Mouse (Mus musculus): Measurements from ENCODE around the gene Klhdc8a. TPM values are rescaled to one million over a fixed set of nuclear protein-coding genes. Genes with fewer than 3 reads are reported as not detected.
"Not testable (repeated sequence)": the region's sequence is repeated elsewhere in the genome, so short reads cannot be mapped to it uniquely, and the experiment has no call there.

Klhdc8a gene
- polyA plus RNA-seq, 1 experiment from 2014 or later, result 0.19 TPM

DNA sequence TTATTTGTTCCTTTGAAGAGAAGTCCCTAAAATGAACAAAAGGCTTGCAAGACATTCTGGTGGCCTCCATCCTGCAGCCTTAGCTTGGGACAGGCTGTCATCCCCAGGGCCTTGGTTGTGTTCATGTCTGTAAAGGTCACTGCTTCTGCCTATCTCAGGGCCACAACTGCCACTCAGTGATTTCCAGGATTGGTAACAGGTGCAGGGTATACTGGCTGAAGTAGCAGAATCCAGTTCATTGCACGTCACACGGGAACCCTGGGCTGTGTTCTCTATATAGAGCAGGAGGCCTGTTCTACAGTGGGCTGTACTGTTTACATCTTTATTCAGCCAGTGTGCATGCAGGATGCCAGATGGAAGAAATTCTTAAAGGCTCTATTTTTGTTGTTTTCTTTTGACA is 30.5 kb upstream of the Klhdc8a start:
- Histone ChIP-seq H3K9ac (ENCODE audit: low read length) (no peak overlapping the region), H3K27ac (ENCODE audit: low read depth) (no peak overlapping the region), H3K36me3 (ENCODE audit: control insufficient read depth, insufficient read depth, low read length) (no peaks in the 10 kb centered on the region), H3K4me3 (ENCODE audit: low read depth, low read length) (no peak overlapping the region), H3K9me3 (ENCODE audit: control insufficient read depth, low read length) (no peaks in the 10 kb centered on the region), H3K4me1 (replicated peaks; ENCODE audit: control insufficient read depth, insufficient read depth, low read length) (no peaks in the 10 kb centered on the region), H3K27me3 (replicated peaks; ENCODE audit: control insufficient read depth, insufficient read depth, low read length) (no peaks in the 10 kb centered on the region), H3K4me2 (ENCODE audit: low read length) (no peak overlapping the region)
- 78% methylated on average over 2 of the region's 2 CpGs for WGBS
- DNase-seq (ENCODE audit: low spot score), result no peak
- no peak for ATAC-seq (replicated peaks; ENCODE audit: low FRiP score, low TSS enrichment, low read depth)

DNA sequence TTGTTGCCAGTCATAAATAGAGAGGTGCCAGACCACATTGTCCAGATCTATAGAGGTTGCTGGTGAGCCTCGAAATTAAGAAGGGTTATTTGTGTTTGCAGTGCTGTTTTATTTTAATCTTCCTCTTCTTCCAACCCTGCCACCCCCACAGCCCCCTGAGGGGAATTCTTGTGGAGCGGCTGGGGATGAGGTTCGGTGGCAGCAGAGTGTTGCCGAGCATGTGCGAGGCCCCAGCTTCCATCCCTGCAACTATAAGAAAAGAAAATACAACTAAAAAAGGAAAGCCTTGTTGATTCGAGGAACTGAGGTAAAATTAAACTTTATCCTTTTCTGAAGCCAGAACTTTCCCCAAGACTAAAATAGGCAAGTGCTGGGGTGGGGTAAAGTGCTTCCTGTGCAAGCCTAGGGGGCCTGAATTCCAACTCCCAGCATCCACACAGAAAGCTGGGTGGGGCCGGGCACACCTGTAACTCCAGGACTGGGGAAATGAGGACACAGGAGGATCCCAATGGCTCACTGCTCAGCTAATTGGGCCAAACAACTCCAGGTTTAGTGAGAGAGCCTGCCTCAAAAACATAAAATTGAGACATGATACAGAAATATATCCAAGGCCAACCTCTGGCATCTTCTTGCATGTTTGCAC is 29.9 kb upstream of the Klhdc8a start:
- Histone ChIP-seq H3K4me1 (replicated peaks; ENCODE audit: control insufficient read depth, insufficient read depth, low read length) (no peaks in the 10 kb centered on the region), H3K9me3 (ENCODE audit: control insufficient read depth, low read length) (no peaks in the 10 kb centered on the region), H3K4me2 (ENCODE audit: low read length) (no peak overlapping the region), H3K4me3 (ENCODE audit: low read depth, low read length) (no peak overlapping the region), H3K27ac (ENCODE audit: low read depth) (no peak overlapping the region), H3K9ac (ENCODE audit: low read length) (no peak overlapping the region), H3K36me3 (ENCODE audit: control insufficient read depth, insufficient read depth, low read length) (no peaks in the 10 kb centered on the region), H3K27me3 (replicated peaks; ENCODE audit: control insufficient read depth, insufficient read depth, low read length) (no peaks in the 10 kb centered on the region)
- DNase-seq (ENCODE audit: low spot score), result no peak
- no peak for ATAC-seq (replicated peaks; ENCODE audit: low FRiP score, low TSS enrichment, low read depth)
- 66% methylated on average over 7 of the region's 7 CpGs for WGBS

- Histone ChIP-seq H3K4me3 (ENCODE audit: low read depth, low read length) (no peak overlapping the region), H3K36me3 (ENCODE audit: control insufficient read depth, insufficient read depth, low read length) (no peaks in the 10 kb centered on the region), H3K9ac (ENCODE audit: low read length) (no peak overlapping the region), H3K27ac (ENCODE audit: low read depth) (no peak overlapping the region), H3K4me2 (ENCODE audit: low read length) (no peak overlapping the region), H3K9me3 (ENCODE audit: control insufficient read depth, low read length) (no peaks in the 10 kb centered on the region), H3K4me1 (replicated peaks; ENCODE audit: control insufficient read depth, insufficient read depth, low read length) (no peaks in the 10 kb centered on the region), H3K27me3 (replicated peaks; ENCODE audit: control insufficient read depth, insufficient read depth, low read length) (no peaks in the 10 kb centered on the region)
- ATAC-seq (replicated peaks; ENCODE audit: low FRiP score, low TSS enrichment, low read depth) (no peak), DNase-seq (ENCODE audit: low spot score) (no peak)
- 75% methylated on average over 3 of the region's 3 CpGs for WGBS
Measured at GRCm38 (mm10) chr1:132271237-132271636, 27.2 kb upstream of the Klhdc8a start.

- Histone ChIP-seq H3K4me3 (ENCODE audit: low read depth, low read length) (no peak overlapping the region), H3K36me3 (ENCODE audit: control insufficient read depth, insufficient read depth, low read length) (no peaks in the 10 kb centered on the region), H3K4me1 (replicated peaks; ENCODE audit: control insufficient read depth, insufficient read depth, low read length) (no peaks in the 10 kb centered on the region), H3K9ac (ENCODE audit: low read length) (no peak overlapping the region), H3K9me3 (ENCODE audit: control insufficient read depth, low read length) (no peaks in the 10 kb centered on the region), H3K27ac (ENCODE audit: low read depth) (no peak overlapping the region), H3K27me3 (replicated peaks; ENCODE audit: control insufficient read depth, insufficient read depth, low read length) (no peaks in the 10 kb centered on the region), H3K4me2 (ENCODE audit: low read length) (no peak overlapping the region)
- WGBS, result 59% methylated on average over 3 of the region's 3 CpGs
- DNase-seq (ENCODE audit: low spot score) (no peak), ATAC-seq (replicated peaks; ENCODE audit: low FRiP score, low TSS enrichment, low read depth) (no peak)
Measured at GRCm38 (mm10) chr1:132276694-132277093, 21.7 kb upstream of the Klhdc8a start.

GRCm38 (mm10) chr1:132277124-132277523 is 21.3 kb upstream of the Klhdc8a start:
- Histone ChIP-seq H3K4me2 (ENCODE audit: low read length) (no peak overlapping the region), H3K36me3 (ENCODE audit: control insufficient read depth, insufficient read depth, low read length) (no peaks in the 10 kb centered on the region), H3K27ac (ENCODE audit: low read depth) (no peak overlapping the region), H3K9ac (ENCODE audit: low read length) (no peak overlapping the region), H3K27me3 (replicated peaks; ENCODE audit: control insufficient read depth, insufficient read depth, low read length) (no peaks in the 10 kb centered on the region), H3K4me1 (replicated peaks; ENCODE audit: control insufficient read depth, insufficient read depth, low read length) (no peaks in the 10 kb centered on the region), H3K4me3 (ENCODE audit: low read depth, low read length) (no peak overlapping the region), H3K9me3 (ENCODE audit: control insufficient read depth, low read length) (no peaks in the 10 kb centered on the region)
- no peak for ATAC-seq (replicated peaks; ENCODE audit: low FRiP score, low TSS enrichment, low read depth)
- WGBS, result 54% methylated on average over 6 of the region's 6 CpGs
- no peak for DNase-seq (ENCODE audit: low spot score)

DNA sequence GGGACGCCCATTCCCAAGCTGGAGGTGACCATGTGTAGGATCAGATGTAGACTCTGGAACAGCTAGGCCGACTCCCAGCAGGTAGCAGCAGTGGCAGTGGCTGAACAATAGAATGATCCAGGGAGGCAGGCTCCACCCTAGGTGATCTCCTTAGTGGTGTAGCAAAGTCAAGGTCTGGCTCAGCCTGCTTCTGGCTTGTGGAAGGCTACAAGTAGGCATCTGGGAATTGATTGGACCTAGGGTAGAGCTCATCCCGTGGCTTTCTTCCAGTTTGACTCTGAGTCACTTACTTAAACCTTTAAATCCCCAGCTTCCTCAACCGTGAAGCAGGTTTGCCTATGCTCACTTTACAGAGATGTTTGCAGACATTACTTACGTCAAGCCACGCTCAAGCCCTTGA is 17.8 kb upstream of the Klhdc8a start:
- not testable (repeated sequence) for H3K27ac ChIP-seq (ENCODE audit: low read depth); H3K4me1 ChIP-seq (replicated peaks; ENCODE audit: control insufficient read depth, insufficient read depth, low read length); ATAC-seq (replicated peaks; ENCODE audit: low FRiP score, low TSS enrichment, low read depth); H3K27me3 ChIP-seq (replicated peaks; ENCODE audit: control insufficient read depth, insufficient read depth, low read length); H3K4me3 ChIP-seq (ENCODE audit: low read depth, low read length); H3K9me3 ChIP-seq (ENCODE audit: control insufficient read depth, low read length); H3K9ac ChIP-seq (ENCODE audit: low read length); H3K36me3 ChIP-seq (ENCODE audit: control insufficient read depth, insufficient read depth, low read length); H3K4me2 ChIP-seq (ENCODE audit: low read length); DNase-seq (ENCODE audit: low spot score)
- 69% methylated on average over 6 of the region's 6 CpGs for WGBS

DNA sequence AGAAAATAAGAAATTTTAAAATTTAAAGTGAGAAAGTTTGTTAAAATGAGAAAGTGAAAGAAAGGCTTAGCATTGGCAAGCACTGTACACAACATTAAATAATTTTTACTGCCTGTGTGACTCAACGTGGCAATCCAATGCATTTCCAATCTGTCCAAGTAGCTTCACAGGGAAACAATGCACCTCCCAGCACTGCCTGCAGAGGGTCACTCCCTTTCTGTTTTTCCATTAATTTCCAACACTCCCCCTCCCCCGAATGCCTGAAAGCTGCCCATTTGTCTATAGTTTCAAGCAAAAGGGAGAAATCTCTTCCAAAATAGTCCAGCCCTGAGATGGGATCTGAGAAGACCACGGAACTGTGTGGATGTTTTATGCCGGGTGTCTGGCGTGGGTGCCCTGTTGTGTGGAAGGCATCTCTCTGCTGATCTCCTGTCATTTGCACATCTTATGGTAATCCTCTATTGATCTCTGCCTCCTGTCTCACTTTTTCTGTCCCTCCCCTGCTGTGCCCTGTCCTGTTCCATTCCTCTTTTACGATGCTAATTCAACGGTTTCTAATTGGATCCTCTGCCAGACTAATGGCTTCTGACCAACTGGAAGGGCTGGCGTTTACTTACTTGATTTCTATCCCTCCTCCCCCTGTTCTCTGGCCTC is 16.8 kb upstream of the Klhdc8a start:
- H3K4me1 ChIP-seq (replicated peaks; ENCODE audit: control insufficient read depth, insufficient read depth, low read length), result no peaks in the 10 kb centered on the region
- WGBS, result 23% methylated on average over 8 of the region's 8 CpGs
- ATAC-seq (replicated peaks; ENCODE audit: low FRiP score, low TSS enrichment, low read depth), result no peak
- no peak overlapping the region for H3K4me3 ChIP-seq (ENCODE audit: low read depth, low read length)
- DNase-seq (ENCODE audit: low spot score), result no peak
- H3K4me2 ChIP-seq (ENCODE audit: low read length), result no peak overlapping the region
- no peak overlapping the region for H3K27ac ChIP-seq (ENCODE audit: low read depth)
- no peak overlapping the region for H3K9ac ChIP-seq (ENCODE audit: low read length)
- H3K9me3 ChIP-seq (ENCODE audit: control insufficient read depth, low read length), result no peaks in the 10 kb centered on the region
- no peaks in the 10 kb centered on the region for H3K27me3 ChIP-seq (replicated peaks; ENCODE audit: control insufficient read depth, insufficient read depth, low read length)
- no peaks in the 10 kb centered on the region for H3K36me3 ChIP-seq (ENCODE audit: control insufficient read depth, insufficient read depth, low read length)

- H3K9ac ChIP-seq (ENCODE audit: low read length), result no peak overlapping the region
- 82% methylated on average over 2 of the region's 2 CpGs for WGBS
- ATAC-seq (replicated peaks; ENCODE audit: low FRiP score, low TSS enrichment, low read depth) (no peak), DNase-seq (ENCODE audit: low spot score) (no peak)
- no peaks in the 10 kb centered on the region for H3K36me3 ChIP-seq (ENCODE audit: control insufficient read depth, insufficient read depth, low read length)
- no peak overlapping the region for H3K4me3 ChIP-seq (ENCODE audit: low read depth, low read length)
- H3K9me3 ChIP-seq (ENCODE audit: control insufficient read depth, low read length), result no peaks in the 10 kb centered on the region
- H3K27me3 ChIP-seq (replicated peaks; ENCODE audit: control insufficient read depth, insufficient read depth, low read length), result no peaks in the 10 kb centered on the region
- no peak overlapping the region for H3K4me2 ChIP-seq (ENCODE audit: low read length)
- H3K4me1 ChIP-seq (replicated peaks; ENCODE audit: control insufficient read depth, insufficient read depth, low read length), result no peaks in the 10 kb centered on the region
- no peak overlapping the region for H3K27ac ChIP-seq (ENCODE audit: low read depth)
Measured at GRCm38 (mm10) chr1:132282177-132282536, 16.3 kb upstream of the Klhdc8a start.

- DNase-seq (ENCODE audit: low spot score), result no peak
- Histone ChIP-seq H3K27ac (ENCODE audit: low read depth) (no peak overlapping the region), H3K36me3 (ENCODE audit: control insufficient read depth, insufficient read depth, low read length) (no peaks in the 10 kb centered on the region), H3K4me1 (replicated peaks; ENCODE audit: control insufficient read depth, insufficient read depth, low read length) (no peaks in the 10 kb centered on the region), H3K4me3 (ENCODE audit: low read depth, low read length) (no peak overlapping the region), H3K9ac (ENCODE audit: low read length) (no peak overlapping the region), H3K9me3 (ENCODE audit: control insufficient read depth, low read length) (no peaks in the 10 kb centered on the region), H3K4me2 (ENCODE audit: low read length) (no peak overlapping the region), H3K27me3 (replicated peaks; ENCODE audit: control insufficient read depth, insufficient read depth, low read length) (no peaks in the 10 kb centered on the region)
- ATAC-seq (replicated peaks; ENCODE audit: low FRiP score, low TSS enrichment, low read depth), result no peak
- WGBS, result 79% methylated on average over 13 of the region's 13 CpGs
Measured at GRCm38 (mm10) chr1:132283018-132283417, 15.4 kb upstream of the Klhdc8a start.
